Mouse (Mus musculus): ENCODE data around the gene Rab11fip3. TPM values are rescaled to one million over a fixed set of nuclear protein-coding genes. Genes with fewer than 3 reads are reported as not detected.
"Not testable (repeated sequence)": the region's sequence is repeated elsewhere in the genome, so short reads cannot be mapped to it uniquely, and the experiment has no call there.

Rab11fip3 gene
- 11.0 and 12.3 TPM in 2 replicates for polyA plus RNA-seq (2015; fragmentation: Nextera tagmentation; extraction: Ambion mirVana)

DNA sequence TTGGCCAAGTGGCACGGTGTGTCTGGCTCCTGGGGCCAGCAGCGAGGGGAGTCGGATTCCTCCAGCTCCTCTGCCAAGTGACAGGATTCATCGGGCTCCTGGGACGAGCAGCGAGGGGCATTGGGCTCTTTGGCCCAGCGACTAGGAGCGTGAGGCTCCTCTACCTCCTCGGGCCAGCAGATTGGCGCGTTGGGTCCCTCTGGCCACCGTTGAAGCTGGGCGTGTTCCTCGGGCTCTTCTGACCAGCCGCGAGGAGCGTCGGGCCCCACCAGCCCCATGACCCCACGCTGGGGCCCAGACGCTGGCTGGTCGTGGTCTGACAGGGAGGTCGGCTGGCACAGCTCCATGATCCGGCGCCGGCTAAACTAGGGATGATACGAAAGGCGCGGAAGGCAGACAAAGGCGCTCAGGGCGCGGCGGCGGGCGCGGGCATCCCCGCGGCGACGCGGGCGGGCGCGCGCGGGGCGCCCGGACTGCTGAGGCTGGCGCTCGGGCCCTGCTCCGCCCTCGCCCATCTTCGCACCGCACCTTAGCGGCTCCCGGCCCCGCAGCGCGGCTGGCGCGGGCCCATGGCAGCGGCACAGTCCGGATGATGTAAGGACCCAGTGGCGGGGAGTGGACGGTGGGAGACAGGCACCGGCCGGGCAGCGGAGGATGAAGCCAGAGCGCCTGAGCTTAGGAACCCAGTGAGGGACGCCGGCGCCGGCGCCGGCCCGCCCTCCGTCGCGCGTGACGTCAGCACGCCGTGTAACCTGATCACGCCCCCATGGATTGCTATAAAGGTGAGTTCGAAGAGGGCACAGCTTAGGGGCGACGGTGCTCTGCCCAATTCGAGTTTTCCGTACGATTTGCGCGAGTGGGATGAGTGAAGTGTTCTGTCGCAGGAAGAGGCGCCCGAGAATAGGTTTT lies at the start of gene Rab11fip3:
Gene Rab11fip3 (minus strand): TSS at position 725 of the 909 bp plus-strand sequence.
- peak; percentile 76 for ATAC-seq (ENCODE audit: extremely low read depth, insufficient number of reproducible peaks, low FRiP score, low TSS enrichment)
- H3K36me3 ChIP-seq = peaks cover 20% of the 10 kb centered on the region
- peaks cover 24% of the 10 kb centered on the region for H3K27me3 ChIP-seq (replicated peaks)
- H3K4me2 ChIP-seq = peak within 1 kb of the TSS; percentile 97
- no peaks in the 10 kb centered on the region for H3K9me3 ChIP-seq
- peak within 1 kb of the TSS; percentile 90 for H3K4me3 ChIP-seq
- peak within 1 kb of the TSS; percentile 79 for H3K27ac ChIP-seq (replicated peaks)
- peak within 1 kb of the TSS; percentile 91 for H3K9ac ChIP-seq
- peaks cover 50% of the 10 kb centered on the region for H3K4me1 ChIP-seq
- WGBS = under 1% methylated on average over 91 of the region's 94 CpGs

- ATAC-seq (ENCODE audit: extremely low read depth, insufficient number of reproducible peaks, low FRiP score, low TSS enrichment) = no peak
- Histone ChIP-seq H3K4me3 (no peak overlapping the region), H3K36me3 (no peaks in the 10 kb centered on the region)
These were observed 47.3 kb upstream of the Rab11fip3 start for GRCm38 (mm10) chr17:26116503-26117258.

GRCm38 (mm10) chr17:26115956-26116487 lies 46.7 kb upstream of the Rab11fip3 start:
- Histone ChIP-seq H3K4me1 (peaks cover 13% of the 10 kb centered on the region), H3K36me3 (no peaks in the 10 kb centered on the region), H3K27ac (replicated peaks) (no peak overlapping the region), H3K4me2 (no peak overlapping the region), H3K9ac (no peak overlapping the region), H3K27me3 (replicated peaks) (peaks cover 95% of the 10 kb centered on the region), H3K9me3 (no peaks in the 10 kb centered on the region), H3K4me3 (no peak overlapping the region)
- no peak for ATAC-seq (ENCODE audit: extremely low read depth, insufficient number of reproducible peaks, low FRiP score, low TSS enrichment)
- WGBS = 47% methylated on average over 2 of the region's 3 CpGs

More at GRCm38 (mm10) chr17:26116503-26117258, 47.3 kb upstream of the Rab11fip3 start:
- H3K27me3 ChIP-seq (replicated peaks) = peaks cover 92% of the 10 kb centered on the region
- no peak overlapping the region for H3K9ac ChIP-seq
- H3K9me3 ChIP-seq = no peaks in the 10 kb centered on the region
- H3K4me2 ChIP-seq = no peak overlapping the region
- WGBS = 80% methylated on average over 17 of the region's 17 CpGs
- peaks cover 13% of the 10 kb centered on the region for H3K4me1 ChIP-seq
- no peak overlapping the region for H3K27ac ChIP-seq (replicated peaks)

DNA sequence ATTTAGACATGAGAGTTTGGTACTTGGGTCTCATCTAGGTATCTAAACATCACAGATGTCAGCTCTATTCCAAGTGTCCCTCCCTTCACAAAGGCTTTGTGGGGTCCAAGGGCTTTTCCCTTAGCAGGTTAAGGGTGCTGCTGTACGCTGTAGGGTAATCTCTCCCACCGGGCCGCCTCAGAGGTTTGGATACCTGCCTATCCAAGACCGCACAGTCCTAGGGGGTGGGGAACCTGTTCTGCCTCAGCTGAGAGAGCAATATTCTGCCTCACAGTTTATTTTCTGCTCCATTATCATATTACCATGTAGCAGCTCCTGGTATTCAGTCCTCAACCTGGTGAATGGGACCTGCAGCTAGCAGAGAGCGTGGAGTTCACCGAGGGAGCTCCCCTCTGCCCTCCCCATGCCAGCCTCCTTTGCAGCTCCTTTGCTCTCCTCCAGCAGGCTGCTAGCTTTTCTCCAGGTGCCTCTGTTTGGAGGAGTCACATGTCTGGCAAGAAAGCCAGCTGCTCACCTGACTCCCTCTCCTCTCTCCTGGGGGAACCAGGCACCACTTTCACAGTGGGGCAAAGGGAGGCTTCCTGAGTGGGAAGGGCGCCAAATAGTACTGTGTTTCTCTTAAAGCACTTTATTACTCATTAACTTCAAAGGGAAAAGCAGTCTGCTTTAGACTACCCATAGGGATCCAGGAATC lies 46.0 kb upstream of the Rab11fip3 start:
- no peak overlapping the region for H3K9ac ChIP-seq
- H3K27me3 ChIP-seq (replicated peaks) = peaks cover 97% of the 10 kb centered on the region
- 77% methylated on average over 7 of the region's 7 CpGs for WGBS
- H3K4me2 ChIP-seq = no peak overlapping the region
- H3K9me3 ChIP-seq = no peaks in the 10 kb centered on the region
- H3K4me1 ChIP-seq = peaks cover 13% of the 10 kb centered on the region
- no peak overlapping the region for H3K4me3 ChIP-seq
- H3K36me3 ChIP-seq = no peaks in the 10 kb centered on the region
- no peak for ATAC-seq (ENCODE audit: extremely low read depth, insufficient number of reproducible peaks, low FRiP score, low TSS enrichment)
- no peak overlapping the region for H3K27ac ChIP-seq (replicated peaks)

GRCm38 (mm10) chr17:26114461-26114860 lies 45.1 kb upstream of the Rab11fip3 start:
- not testable (repeated sequence) for H3K4me3 ChIP-seq; H3K4me2 ChIP-seq; H3K9me3 ChIP-seq; H3K27ac ChIP-seq (replicated peaks); H3K36me3 ChIP-seq; H3K9ac ChIP-seq; ATAC-seq (ENCODE audit: extremely low read depth, insufficient number of reproducible peaks, low FRiP score, low TSS enrichment)
- peaks cover 13% of the 10 kb centered on the region for H3K4me1 ChIP-seq
- peaks cover 100% of the 10 kb centered on the region for H3K27me3 ChIP-seq (replicated peaks)
- 59% methylated on average over 7 of the region's 7 CpGs for WGBS

DNA sequence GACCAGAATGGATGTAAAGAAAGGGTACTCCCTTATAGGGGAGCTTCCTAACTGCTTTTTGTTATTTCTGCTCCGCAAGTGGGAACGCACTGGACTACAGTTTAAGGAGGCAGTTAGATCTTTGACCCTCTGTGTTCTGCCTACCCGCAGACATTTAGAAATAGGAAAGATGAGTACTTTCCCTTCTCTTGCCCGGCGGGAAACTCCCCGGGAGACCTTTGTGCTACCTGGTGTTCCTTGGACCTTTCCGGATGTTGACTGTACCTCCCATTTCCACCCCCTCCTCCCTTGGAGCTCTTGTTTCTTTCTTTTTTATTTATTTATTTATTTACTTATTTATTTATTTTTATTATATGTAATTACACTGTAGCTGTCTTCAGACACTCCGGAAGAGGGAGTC lies 44.7 kb upstream of the Rab11fip3 start:
- peak overlapping the region; percentile 79 for H3K4me3 ChIP-seq
- no peak overlapping the region for H3K27ac ChIP-seq (replicated peaks)
- H3K4me1 ChIP-seq = peaks cover 13% of the 10 kb centered on the region
- H3K9ac ChIP-seq = peak overlapping the region; percentile 84; the same call in 1 of the 2 replicates
- no peaks in the 10 kb centered on the region for H3K9me3 ChIP-seq
- no peak for ATAC-seq (ENCODE audit: extremely low read depth, insufficient number of reproducible peaks, low FRiP score, low TSS enrichment)
- 16% methylated on average over 8 of the region's 8 CpGs for WGBS
- peaks cover 100% of the 10 kb centered on the region for H3K27me3 ChIP-seq (replicated peaks)
- H3K4me2 ChIP-seq = peak overlapping the region; percentile 98
- H3K36me3 ChIP-seq = no peaks in the 10 kb centered on the region

DNA sequence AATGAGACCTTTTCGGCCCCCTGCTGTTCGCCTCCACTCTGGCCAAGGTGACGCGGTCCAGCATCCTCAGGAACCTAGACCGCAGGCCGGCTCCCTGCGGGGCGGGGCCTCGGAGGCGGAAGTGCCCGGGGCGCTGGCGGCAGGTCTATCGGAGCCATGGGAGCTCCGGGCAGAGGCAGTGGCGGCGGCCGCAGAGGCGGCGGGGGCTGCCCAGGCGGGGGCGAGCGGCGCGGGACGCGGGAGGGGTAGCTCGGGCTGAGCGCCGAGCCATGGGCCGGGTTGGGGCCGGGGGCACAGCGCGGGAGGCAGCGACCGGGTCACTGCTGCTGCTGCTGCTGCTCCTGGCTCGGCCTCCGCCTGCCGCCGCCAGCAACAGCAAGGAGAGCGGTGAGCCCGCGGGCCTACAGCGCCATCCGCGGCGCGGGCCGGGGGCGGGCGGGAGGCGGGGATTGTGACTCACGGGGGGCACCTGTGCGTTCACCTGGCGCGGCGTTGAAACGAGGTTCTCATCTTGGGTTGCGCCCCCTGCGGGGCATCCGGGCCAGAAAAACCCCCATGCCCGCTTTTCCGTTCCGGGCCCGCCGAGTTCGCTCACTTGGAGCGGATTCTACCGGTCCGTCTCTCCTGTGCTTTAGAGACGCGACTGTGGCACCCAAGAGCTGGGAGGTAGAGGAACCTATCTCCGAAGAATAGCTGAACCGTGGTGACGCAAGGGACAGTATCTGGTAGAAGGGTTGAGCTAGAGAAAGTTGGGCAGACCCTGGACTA lies 44.0 kb upstream of the Rab11fip3 start, which contains the start of gene Tmem8:
Gene Tmem8 (plus strand): TSS at position 119 of the 768 bp plus-strand sequence.
- H3K27ac ChIP-seq (replicated peaks) = no peak within 1 kb of the TSS
- WGBS = under 1% methylated on average over 61 of the region's 75 CpGs

GRCm38 (mm10) chr17:26112751-26113150 lies 43.4 kb upstream of the Rab11fip3 start:
- H3K9ac ChIP-seq = peak overlapping the region; percentile 84; the same call in 1 of the 2 replicates
- peak overlapping the region; percentile 98 for H3K4me2 ChIP-seq

More for the DNA sequence above, 44.0 kb upstream of the Rab11fip3 start, which contains the start of gene Tmem8:
- H3K4me2 ChIP-seq = peak within 1 kb of the TSS; percentile 98
- peaks cover 94% of the 10 kb centered on the region for H3K27me3 ChIP-seq (replicated peaks)
- H3K9me3 ChIP-seq = no peaks in the 10 kb centered on the region
- no peak for ATAC-seq (ENCODE audit: extremely low read depth, insufficient number of reproducible peaks, low FRiP score, low TSS enrichment)
- H3K9ac ChIP-seq = peak within 1 kb of the TSS; percentile 84
- peak within 1 kb of the TSS; percentile 79 for H3K4me3 ChIP-seq
- no peaks in the 10 kb centered on the region for H3K36me3 ChIP-seq
- H3K4me1 ChIP-seq = peaks cover 13% of the 10 kb centered on the region

GRCm38 (mm10) chr17:26111722-26112121 lies 42.4 kb upstream of the Rab11fip3 start:
- H3K4me3 ChIP-seq = no peak overlapping the region
- H3K9me3 ChIP-seq = no peaks in the 10 kb centered on the region
- H3K4me1 ChIP-seq = peaks cover 13% of the 10 kb centered on the region
- H3K4me2 ChIP-seq = no peak overlapping the region
- no peak for ATAC-seq (ENCODE audit: extremely low read depth, insufficient number of reproducible peaks, low FRiP score, low TSS enrichment)
- no peak overlapping the region for H3K9ac ChIP-seq
- WGBS = 25% methylated on average over 4 of the region's 4 CpGs
- no peaks in the 10 kb centered on the region for H3K36me3 ChIP-seq
- H3K27ac ChIP-seq (replicated peaks) = no peak overlapping the region
- peaks cover 78% of the 10 kb centered on the region for H3K27me3 ChIP-seq (replicated peaks)

More at GRCm38 (mm10) chr17:26112751-26113150, 43.4 kb upstream of the Rab11fip3 start:
- Histone ChIP-seq H3K9me3 (no peaks in the 10 kb centered on the region), H3K27ac (replicated peaks) (no peak overlapping the region), H3K4me1 (peaks cover 13% of the 10 kb centered on the region), H3K36me3 (no peaks in the 10 kb centered on the region), H3K27me3 (replicated peaks) (peaks cover 88% of the 10 kb centered on the region), H3K4me3 (peak overlapping the region; percentile 79)
- WGBS = 15% methylated on average over 14 of the region's 14 CpGs
- no peak for ATAC-seq (ENCODE audit: extremely low read depth, insufficient number of reproducible peaks, low FRiP score, low TSS enrichment)

DNA sequence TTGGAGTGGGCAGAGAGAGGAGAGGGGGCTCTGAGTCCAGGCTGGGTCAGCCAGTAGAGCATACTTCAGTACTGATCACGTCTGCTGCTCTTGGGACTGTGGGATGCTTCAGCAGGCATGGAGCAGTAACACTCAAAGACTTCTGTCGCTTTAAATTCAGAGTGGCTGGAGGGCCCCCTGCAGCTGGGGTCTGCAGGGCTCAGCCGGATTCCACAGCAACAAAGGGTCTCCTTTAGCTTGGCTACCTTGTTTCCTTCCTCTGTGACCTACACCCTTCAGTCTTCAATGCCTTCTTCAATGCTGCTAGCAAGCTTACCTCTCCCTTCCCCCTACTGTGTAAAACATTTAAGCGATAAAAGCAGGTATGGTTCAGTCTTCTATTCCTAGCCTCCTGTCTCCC lies 41.7 kb upstream of the Rab11fip3 start:
- no peak overlapping the region for H3K27ac ChIP-seq (replicated peaks)
- ATAC-seq (ENCODE audit: extremely low read depth, insufficient number of reproducible peaks, low FRiP score, low TSS enrichment) = no peak
- H3K9me3 ChIP-seq = no peaks in the 10 kb centered on the region
- WGBS = 3% methylated on average over 4 of the region's 4 CpGs
- H3K4me2 ChIP-seq = no peak overlapping the region
- no peak overlapping the region; the same call in 1 of the 2 replicates for H3K9ac ChIP-seq
- peaks cover 71% of the 10 kb centered on the region for H3K27me3 ChIP-seq (replicated peaks)
- no peak overlapping the region for H3K4me3 ChIP-seq
- H3K4me1 ChIP-seq = peaks cover 13% of the 10 kb centered on the region
- H3K36me3 ChIP-seq = no peaks in the 10 kb centered on the region
